Mouse (Mus musculus): ENCODE measurements around the gene Jade2. TPM values are rescaled to one million over a fixed set of nuclear protein-coding genes. Genes with fewer than 3 reads are reported as not detected.

Jade2 gene
- total RNA-seq (2023) = 67.8 TPM

GRCm38 (mm10) chr11:51857081-51857671, at the start of gene Jade2:
Gene Jade2 (minus strand): TSS chr11:51857653.

Other genes starting within 250 kb of the Jade2 start
- 42.6 TPM for gene Nhp2, start 237.9 kb downstream of the Jade2 start, total RNA-seq (2023)
- 81.8 TPM for gene Rmnd5b, start 221.8 kb downstream of the Jade2 start, total RNA-seq (2023)
- 11.4 TPM for gene N4bp3, start 206.8 kb downstream of the Jade2 start, total RNA-seq (2023)
- gene D930048N14Rik, start 206.7 kb downstream of the Jade2 start, total RNA-seq (2023) = 1.9 TPM
- 4.5 TPM for gene 0610009B22Rik, start 168.8 kb downstream of the Jade2 start, total RNA-seq (2023)
- 45.2 TPM for gene Sec24a, start 94.0 kb downstream of the Jade2 start, total RNA-seq (2023)
- gene Sar1b, start 94.0 kb downstream of the Jade2 start, total RNA-seq (2023) = 24.4 TPM
- gene Cdkn2aipnl, start 110.0 kb upstream of the Jade2 start, total RNA-seq (2023) = 43.7 TPM
- gene Ube2b, start 143.1 kb upstream of the Jade2 start, total RNA-seq (2023) = 198 TPM
- gene Cdkl3, start 146.6 kb upstream of the Jade2 start, total RNA-seq (2023) = 1.7 TPM
- 96.9 TPM for gene Ppp2ca, start 241.0 kb upstream of the Jade2 start, total RNA-seq (2023)